Mouse (Mus musculus): ENCODE measurements around the gene Vars2. TPM values are rescaled to one million over a fixed set of nuclear protein-coding genes. Genes with fewer than 3 reads are reported as not detected.

The Vars2 gene
- polyA plus RNA-seq, 1 experiment from 2014 or later: 13.0 TPM

- 81% methylated on average over 17 of the region's 17 CpGs for WGBS
- Histone ChIP-seq H3K27me3 (no peaks in the 10 kb centered on the region), H3K9me3 (no peaks in the 10 kb centered on the region), H3K4me1 (replicated peaks) (peaks cover 20% of the 10 kb centered on the region), H3K36me3 (peaks cover 46% of the 10 kb centered on the region), H3K4me3 (replicated peaks) (no peak overlapping the region), H3K9ac (replicated peaks) (no peak overlapping the region), H3K4me2 (replicated peaks) (peak overlapping the region; percentile 91; the same call in 1 of the 2 replicates), H3K27ac (no peak overlapping the region)
- ATAC-seq: no peak
Observed at GRCm38 (mm10) chr17:35665957-35666515, 1.4 kb downstream of the Vars2 start.

DNA sequence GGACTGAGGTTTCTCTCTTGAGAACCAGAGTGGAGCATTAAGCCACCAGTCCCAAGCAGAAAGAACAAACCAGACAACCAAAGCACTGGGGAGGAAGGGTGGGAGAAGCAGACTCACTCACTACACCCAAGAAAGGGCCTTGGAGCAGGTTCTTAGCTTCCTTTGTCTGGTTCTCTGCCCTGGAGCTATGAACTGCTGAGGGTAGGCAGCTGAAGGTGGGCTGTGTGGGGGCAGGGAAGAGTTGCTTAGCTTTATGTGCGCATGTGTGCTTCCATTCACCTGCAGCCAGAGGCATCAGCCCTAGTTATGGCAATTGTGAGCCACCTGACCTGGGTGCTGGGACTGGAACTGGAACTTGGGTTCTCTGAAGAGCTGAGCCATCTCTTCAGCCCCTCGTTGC is 14.3 kb downstream of the Vars2 start:
- no peaks in the 10 kb centered on the region for H3K9me3 ChIP-seq
- no peak overlapping the region for H3K27ac ChIP-seq
- no peaks in the 10 kb centered on the region for H3K4me1 ChIP-seq (replicated peaks)
- H3K4me2 ChIP-seq (replicated peaks): no peak overlapping the region
- 77% methylated on average over 2 of the region's 2 CpGs for WGBS
- H3K27me3 ChIP-seq: 0 out of 2 replicates have a peak, but pooled peaks cover 2% of the 10 kb centered on the region
- H3K36me3 ChIP-seq: peaks cover 36% of the 10 kb centered on the region
- no peak overlapping the region for H3K9ac ChIP-seq (replicated peaks)
- H3K4me3 ChIP-seq (replicated peaks): no peak overlapping the region
- no peak for ATAC-seq

DNA sequence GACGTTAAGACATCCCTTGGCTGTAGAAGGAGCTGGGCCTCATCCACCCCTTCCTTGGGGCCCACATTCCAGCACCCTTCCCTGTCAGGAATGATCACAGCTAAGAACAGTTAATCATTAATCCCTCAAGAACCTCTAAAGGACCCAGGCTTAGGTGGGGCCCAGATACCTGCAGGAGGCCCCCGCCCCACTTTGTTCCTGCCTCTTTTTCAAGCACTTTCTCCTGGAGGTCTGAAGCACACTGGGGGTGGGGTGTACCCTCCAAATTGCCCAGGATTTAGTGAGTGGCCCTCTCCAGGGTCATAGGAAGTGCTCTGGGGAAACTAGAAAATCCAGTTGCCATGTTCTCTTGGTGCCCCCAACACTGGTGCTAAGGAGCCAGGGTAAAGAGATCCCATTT is 18.0 kb downstream of the Vars2 start:
- H3K27ac ChIP-seq: no peak overlapping the region
- ATAC-seq: no peak
- H3K27me3 ChIP-seq: 0 out of 2 replicates have a peak, but pooled peaks cover 2% of the 10 kb centered on the region
- no peak overlapping the region for H3K4me2 ChIP-seq (replicated peaks)
- no peak overlapping the region for H3K4me3 ChIP-seq (replicated peaks)
- no peaks in the 10 kb centered on the region for H3K9me3 ChIP-seq
- WGBS: 77% methylated on average over 2 of the region's 2 CpGs
- no peaks in the 10 kb centered on the region for H3K36me3 ChIP-seq
- H3K9ac ChIP-seq (replicated peaks): no peak overlapping the region
- H3K4me1 ChIP-seq (replicated peaks): no peaks in the 10 kb centered on the region

DNA sequence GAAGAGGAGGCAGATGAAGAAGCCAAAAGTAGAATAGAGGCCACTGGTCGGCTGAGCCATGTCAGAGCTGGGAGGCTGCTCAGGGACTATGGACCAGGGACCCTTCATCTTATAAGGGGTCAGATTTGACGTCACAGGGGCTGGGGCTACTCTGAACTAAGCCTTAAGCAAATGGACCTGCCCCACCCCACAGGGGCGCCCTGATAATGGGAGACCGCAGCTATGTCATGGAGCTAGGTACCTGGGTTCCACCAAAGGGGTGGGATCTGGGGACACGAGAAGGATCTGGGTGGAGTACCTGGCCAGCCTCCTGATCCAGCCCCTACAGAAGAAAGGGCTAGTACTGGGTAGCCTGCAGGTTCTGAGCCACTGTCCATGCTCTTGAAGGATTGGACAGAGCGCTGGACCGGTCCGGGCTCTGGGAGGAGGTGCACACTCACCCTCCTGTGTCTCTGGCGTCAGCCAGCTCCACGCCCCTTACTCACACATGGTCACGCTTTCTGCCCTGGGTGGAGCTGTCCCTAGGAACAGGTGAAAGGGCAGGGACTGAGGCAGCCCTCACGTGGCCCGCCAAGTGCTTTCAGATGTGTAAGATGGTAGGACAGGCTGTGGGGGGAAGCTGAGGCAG is 23.7 kb downstream of the Vars2 start, which contains the start of gene Mucl3:
Gene Mucl3, minus strand, starts transcription at position 87 of the 628 bp plus-strand sequence.
- WGBS: 72% methylated on average over 13 of the region's 13 CpGs
- no peak within 1 kb of the TSS for H3K4me2 ChIP-seq (replicated peaks)
- no peak within 1 kb of the TSS for H3K9ac ChIP-seq (replicated peaks)
- no peaks in the 10 kb centered on the region for H3K9me3 ChIP-seq
- no peaks in the 10 kb centered on the region for H3K4me1 ChIP-seq (replicated peaks)
- no peak within 1 kb of the TSS for H3K4me3 ChIP-seq (replicated peaks)
- no peak for ATAC-seq
- no peaks in the 10 kb centered on the region for H3K36me3 ChIP-seq
- H3K27me3 ChIP-seq: no peaks in the 10 kb centered on the region
- no peak within 1 kb of the TSS for H3K27ac ChIP-seq

- no peaks in the 10 kb centered on the region for H3K9me3 ChIP-seq
- H3K27ac ChIP-seq: no peak overlapping the region
- H3K4me3 ChIP-seq (replicated peaks): no peak overlapping the region
- no peaks in the 10 kb centered on the region for H3K36me3 ChIP-seq
- ATAC-seq: no peak
- WGBS: 92% methylated on average over 6 of the region's 6 CpGs
- H3K4me2 ChIP-seq (replicated peaks): no peak overlapping the region
- no peak overlapping the region for H3K9ac ChIP-seq (replicated peaks)
- no peaks in the 10 kb centered on the region for H3K4me1 ChIP-seq (replicated peaks)
- peaks cover 10% of the 10 kb centered on the region for H3K27me3 ChIP-seq
Observed at GRCm38 (mm10) chr17:35639352-35639751, 28.0 kb downstream of the Vars2 start.

GRCm38 (mm10) chr17:35638475-35639190 is 28.8 kb downstream of the Vars2 start:
- H3K4me2 ChIP-seq (replicated peaks): peak overlapping the region; percentile 33
- no peak overlapping the region for H3K4me3 ChIP-seq (replicated peaks)
- peaks cover 10% of the 10 kb centered on the region for H3K27me3 ChIP-seq
- ATAC-seq: peak; percentile 84
- no peak overlapping the region for H3K27ac ChIP-seq
- H3K36me3 ChIP-seq: no peaks in the 10 kb centered on the region
- no peaks in the 10 kb centered on the region for H3K9me3 ChIP-seq
- H3K4me1 ChIP-seq (replicated peaks): no peaks in the 10 kb centered on the region
- 25% methylated on average over 14 of the region's 14 CpGs for WGBS
- H3K9ac ChIP-seq (replicated peaks): no peak overlapping the region

DNA sequence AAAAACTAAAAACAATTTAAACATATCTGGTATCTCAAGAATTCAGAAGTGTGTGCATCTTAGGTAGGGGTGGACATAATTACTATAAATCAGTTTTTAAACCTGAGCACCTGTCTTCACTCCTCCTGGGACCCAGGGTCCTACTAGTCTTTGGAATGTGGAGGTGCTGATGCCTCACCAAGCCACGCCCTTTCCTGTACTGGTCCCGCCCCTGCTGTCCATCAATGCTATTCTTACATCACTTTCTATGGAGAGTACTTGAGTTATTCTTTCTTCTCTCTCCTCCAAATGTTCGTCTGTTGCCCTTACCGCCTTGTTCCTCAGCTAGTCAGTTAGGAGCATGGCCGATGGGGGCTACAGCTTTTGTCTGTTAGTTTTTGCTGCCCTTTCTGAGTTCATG is 31.0 kb downstream of the Vars2 start:
- Histone ChIP-seq H3K4me1 (replicated peaks) (no peaks in the 10 kb centered on the region), H3K4me3 (replicated peaks) (no peak overlapping the region), H3K4me2 (replicated peaks) (0 out of 2 replicates have a peak overlapping the region, but pooled peaks have one; percentile 62), H3K9ac (replicated peaks) (no peak overlapping the region), H3K9me3 (no peaks in the 10 kb centered on the region), H3K27me3 (peaks cover 10% of the 10 kb centered on the region), H3K27ac (no peak overlapping the region), H3K36me3 (no peaks in the 10 kb centered on the region)
- WGBS: 44% methylated on average over 5 of the region's 5 CpGs
- no peak for ATAC-seq

GRCm38 (mm10) chr17:35635699-35636111 is 31.7 kb downstream of the Vars2 start:
- no peaks in the 10 kb centered on the region for H3K4me1 ChIP-seq (replicated peaks)
- H3K36me3 ChIP-seq: no peaks in the 10 kb centered on the region
- H3K9me3 ChIP-seq: no peaks in the 10 kb centered on the region
- H3K4me2 ChIP-seq (replicated peaks): peak overlapping the region; percentile 62
- ATAC-seq: peak; percentile 62
- H3K27ac ChIP-seq: no peak overlapping the region
- H3K27me3 ChIP-seq: peaks cover 10% of the 10 kb centered on the region
- 3% methylated on average over 15 of the region's 15 CpGs for WGBS
- peak overlapping the region; percentile 37 for H3K4me3 ChIP-seq (replicated peaks)
- H3K9ac ChIP-seq (replicated peaks): peak overlapping the region; percentile 56

GRCm38 (mm10) chr17:35635202-35635601 is 32.2 kb downstream of the Vars2 start:
- H3K27ac ChIP-seq: no peak overlapping the region
- no peaks in the 10 kb centered on the region for H3K36me3 ChIP-seq
- H3K9me3 ChIP-seq: no peaks in the 10 kb centered on the region
- H3K4me1 ChIP-seq (replicated peaks): no peaks in the 10 kb centered on the region
- H3K4me3 ChIP-seq (replicated peaks): no peak overlapping the region
- 90% methylated on average over 2 of the region's 3 CpGs for WGBS
- peaks cover 10% of the 10 kb centered on the region for H3K27me3 ChIP-seq
- H3K9ac ChIP-seq (replicated peaks): no peak overlapping the region
- no peak overlapping the region for H3K4me2 ChIP-seq (replicated peaks)
- ATAC-seq: no peak

- no peak overlapping the region for H3K27ac ChIP-seq
- no peaks in the 10 kb centered on the region for H3K4me1 ChIP-seq (replicated peaks)
- no peaks in the 10 kb centered on the region for H3K9me3 ChIP-seq
- no peak overlapping the region for H3K9ac ChIP-seq (replicated peaks)
- no peak for ATAC-seq
- H3K27me3 ChIP-seq: peaks cover 10% of the 10 kb centered on the region
- H3K4me3 ChIP-seq (replicated peaks): no peak overlapping the region
- H3K36me3 ChIP-seq: no peaks in the 10 kb centered on the region
- 32% methylated on average over 1 of the region's 1 CpGs for WGBS
- H3K4me2 ChIP-seq (replicated peaks): no peak overlapping the region
Observed at GRCm38 (mm10) chr17:35633992-35634391, 33.4 kb downstream of the Vars2 start.

DNA sequence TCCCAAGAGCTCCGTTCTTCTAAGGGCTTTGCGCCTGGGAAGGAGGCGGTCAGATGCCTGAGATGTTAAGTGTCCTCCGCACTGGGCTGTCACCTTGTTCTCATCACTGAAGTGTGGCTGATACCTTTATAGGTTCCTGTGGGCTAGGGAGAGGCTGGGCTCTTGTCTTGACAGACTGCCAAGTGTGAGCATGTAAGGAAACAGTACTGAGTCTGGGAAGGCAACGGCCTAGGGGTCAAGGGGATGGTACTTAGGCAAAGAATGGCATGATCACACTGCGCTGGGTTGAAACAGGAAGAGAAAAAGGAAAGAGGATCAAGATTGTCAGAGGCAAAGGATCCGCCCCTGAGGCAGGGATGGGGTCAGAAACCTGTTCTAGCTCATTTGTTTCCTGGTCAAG is 40.9 kb downstream of the Vars2 start, which contains the start of gene Gm9573:
Gene Gm9573, minus strand, starts transcription at position 101 of the 400 bp plus-strand sequence.
- ATAC-seq: no peak
- 91% methylated on average over 7 of the region's 7 CpGs for WGBS

DNA sequence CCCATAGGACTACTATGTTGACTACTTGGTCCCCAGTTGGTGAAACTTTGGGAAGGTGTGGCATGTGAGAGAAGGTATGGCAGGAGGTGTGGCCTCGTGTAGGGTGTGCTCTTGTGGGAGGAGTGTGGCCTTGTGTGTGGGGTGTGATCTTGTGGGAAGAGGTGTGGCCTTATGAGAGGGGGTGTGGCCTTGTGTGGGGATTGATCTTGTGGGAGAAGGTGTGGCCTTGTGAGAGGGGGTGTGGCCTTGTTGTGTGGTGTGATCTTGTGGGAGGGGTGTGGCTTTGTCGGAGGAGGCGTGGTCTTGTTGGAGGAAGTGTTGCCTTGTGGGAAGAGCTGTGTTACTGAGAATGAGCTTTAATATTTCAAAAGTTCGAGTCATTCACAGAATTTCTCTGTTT is 50.3 kb downstream of the Vars2 start:
- 80% methylated on average over 4 of the region's 4 CpGs for WGBS
- Histone ChIP-seq H3K4me2 (replicated peaks) (no peak overlapping the region), H3K36me3 (no peaks in the 10 kb centered on the region), H3K4me1 (replicated peaks) (no peaks in the 10 kb centered on the region), H3K9me3 (no peaks in the 10 kb centered on the region), H3K4me3 (replicated peaks) (no peak overlapping the region), H3K27ac (no peak overlapping the region), H3K27me3 (no peaks in the 10 kb centered on the region), H3K9ac (replicated peaks) (no peak overlapping the region)
- no peak for ATAC-seq

More for the DNA sequence above, 40.9 kb downstream of the Vars2 start, which contains the start of gene Gm9573:
- Histone ChIP-seq H3K9me3 (no peaks in the 10 kb centered on the region), H3K27ac (no peak within 1 kb of the TSS), H3K4me1 (replicated peaks) (no peaks in the 10 kb centered on the region), H3K9ac (replicated peaks) (no peak within 1 kb of the TSS), H3K27me3 (no peaks in the 10 kb centered on the region), H3K4me3 (replicated peaks) (no peak within 1 kb of the TSS), H3K4me2 (replicated peaks) (no peak within 1 kb of the TSS), H3K36me3 (no peaks in the 10 kb centered on the region)

Data from midbrain, embryonic 13.5 days (tissue).